Mouse (Mus musculus): ENCODE measurements at regions not wholly inside any gene's neighbourhood (a gene's known extent, or its start where the extent isn't known, plus 50 kb on each side); places are given as distances from the start of the nearest gene placed in this dataset.

- Histone ChIP-seq H3K27ac (no peak overlapping the region), H3K9ac (no peak overlapping the region), H3K4me2 (replicated peaks) (0 out of 2 replicates have a peak overlapping the region, but pooled peaks have one; percentile 12), H3K9me3 (no peaks in the 10 kb centered on the region), H3K4me1 (peaks cover 32% of the 10 kb centered on the region), H3K4me3 (no peak overlapping the region), H3K27me3 (peaks cover 73% of the 10 kb centered on the region), H3K36me3 (no peaks in the 10 kb centered on the region)
- ATAC-seq (ENCODE audit: low FRiP score, low read depth), result no peak
- 5% methylated on average over 13 of the region's 13 CpGs for WGBS
Measured at GRCm38 (mm10) chr5:33505786-33506185, 72.0 kb upstream of the Nkx1-1 start.

DNA sequence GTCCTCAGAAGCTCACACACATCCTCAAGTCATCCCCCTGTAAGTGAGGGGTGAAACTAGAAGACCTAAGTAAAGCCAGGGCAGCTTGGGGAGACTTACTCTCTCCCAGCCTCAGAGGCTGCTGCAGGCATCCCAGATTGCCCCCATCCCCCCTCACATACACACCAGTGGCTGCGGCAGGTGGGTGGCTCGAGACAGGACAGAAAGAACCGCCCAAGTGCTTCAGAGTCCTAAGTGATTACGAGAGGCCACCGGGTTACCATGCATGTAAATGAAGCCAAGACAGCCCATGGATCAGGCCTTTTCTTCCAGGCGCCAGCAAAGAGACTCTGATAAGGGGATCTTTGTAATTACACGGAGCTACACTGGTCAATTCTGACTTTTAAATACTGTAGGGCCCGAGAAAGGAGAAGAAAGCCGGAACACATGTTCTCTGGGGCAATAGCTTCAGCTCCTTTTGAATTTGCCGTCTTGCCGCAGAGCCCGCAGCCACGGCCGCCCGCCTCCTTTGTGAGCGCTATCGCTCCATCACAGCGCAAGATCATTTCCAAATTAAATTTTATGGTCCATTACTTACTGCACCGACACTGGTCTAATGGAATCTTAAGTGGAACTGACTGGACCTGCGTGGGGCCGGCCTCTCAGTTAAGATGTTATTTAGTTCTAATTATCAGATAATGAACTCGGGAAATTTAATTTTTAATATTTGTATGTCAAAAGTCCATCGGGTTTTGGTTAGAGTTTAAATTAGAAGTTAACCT is 68.1 kb upstream of the Nkx1-1 start:
- no peaks in the 10 kb centered on the region for H3K9me3 ChIP-seq
- ATAC-seq (ENCODE audit: low FRiP score, low read depth), result no peak
- H3K4me2 ChIP-seq (replicated peaks), result peak overlapping the region; percentile 15; the same call in 1 of the 2 replicates
- H3K27me3 ChIP-seq, result peaks cover 85% of the 10 kb centered on the region
- no peak overlapping the region for H3K4me3 ChIP-seq
- no peak overlapping the region for H3K9ac ChIP-seq
- H3K27ac ChIP-seq, result no peak overlapping the region
- no peaks in the 10 kb centered on the region for H3K36me3 ChIP-seq
- 27% methylated on average over 23 of the region's 23 CpGs for WGBS
- peaks cover 32% of the 10 kb centered on the region for H3K4me1 ChIP-seq

- no peak for ATAC-seq (ENCODE audit: low FRiP score, low read depth)
- WGBS, result 56% methylated on average over 7 of the region's 7 CpGs
- H3K4me3 ChIP-seq, result no peak overlapping the region
- no peaks in the 10 kb centered on the region for H3K9me3 ChIP-seq
- no peaks in the 10 kb centered on the region for H3K36me3 ChIP-seq
- no peak overlapping the region for H3K9ac ChIP-seq
- H3K4me2 ChIP-seq (replicated peaks), result no peak overlapping the region
- H3K27ac ChIP-seq, result no peak overlapping the region
- peaks cover 83% of the 10 kb centered on the region for H3K27me3 ChIP-seq
- H3K4me1 ChIP-seq, result peaks cover 25% of the 10 kb centered on the region
Measured at GRCm38 (mm10) chr5:33501211-33501610, 67.4 kb upstream of the Nkx1-1 start.

GRCm38 (mm10) chr5:33495900-33496529 is 62.2 kb upstream of the Nkx1-1 start:
- Histone ChIP-seq H3K9ac (no peak overlapping the region), H3K4me2 (replicated peaks) (no peak overlapping the region), H3K27me3 (peaks cover 60% of the 10 kb centered on the region), H3K4me1 (peaks cover 6% of the 10 kb centered on the region; the same call in 1 of the 2 replicates), H3K9me3 (no peaks in the 10 kb centered on the region), H3K4me3 (no peak overlapping the region), H3K36me3 (no peaks in the 10 kb centered on the region), H3K27ac (no peak overlapping the region)
- ATAC-seq (ENCODE audit: low FRiP score, low read depth), result 0 out of 2 replicates have a peak, but pooled peaks have one; percentile 64
- WGBS, result 13% methylated on average over 6 of the region's 6 CpGs

DNA sequence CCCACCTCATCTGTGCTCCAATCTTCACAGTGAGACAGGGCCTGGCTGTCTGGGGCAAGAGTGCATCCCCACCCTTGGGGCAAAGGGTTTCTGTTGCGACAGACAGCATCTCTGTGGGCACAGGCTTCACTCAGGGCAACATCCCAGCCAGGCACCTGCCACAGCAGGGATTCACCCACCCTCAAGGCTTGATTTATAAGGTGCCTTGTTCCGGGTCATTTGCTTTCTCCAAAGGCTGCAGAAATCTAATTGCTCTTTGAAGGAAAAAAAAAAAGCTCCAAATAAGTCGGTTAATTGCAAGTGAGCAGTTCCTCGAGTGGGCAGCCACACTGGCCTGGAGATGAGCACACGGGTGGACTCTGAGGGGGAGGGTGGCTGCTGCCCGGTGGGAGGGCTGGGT is 61.5 kb upstream of the Nkx1-1 start:
- H3K27me3 ChIP-seq, result peaks cover 57% of the 10 kb centered on the region
- H3K9ac ChIP-seq, result no peak overlapping the region
- peaks cover 6% of the 10 kb centered on the region; the same call in 1 of the 2 replicates for H3K4me1 ChIP-seq
- no peak overlapping the region for H3K4me3 ChIP-seq
- H3K4me2 ChIP-seq (replicated peaks), result no peak overlapping the region
- WGBS, result 17% methylated on average over 6 of the region's 6 CpGs
- ATAC-seq (ENCODE audit: low FRiP score, low read depth), result no peak
- H3K9me3 ChIP-seq, result no peaks in the 10 kb centered on the region
- no peak overlapping the region for H3K27ac ChIP-seq
- no peaks in the 10 kb centered on the region for H3K36me3 ChIP-seq

DNA sequence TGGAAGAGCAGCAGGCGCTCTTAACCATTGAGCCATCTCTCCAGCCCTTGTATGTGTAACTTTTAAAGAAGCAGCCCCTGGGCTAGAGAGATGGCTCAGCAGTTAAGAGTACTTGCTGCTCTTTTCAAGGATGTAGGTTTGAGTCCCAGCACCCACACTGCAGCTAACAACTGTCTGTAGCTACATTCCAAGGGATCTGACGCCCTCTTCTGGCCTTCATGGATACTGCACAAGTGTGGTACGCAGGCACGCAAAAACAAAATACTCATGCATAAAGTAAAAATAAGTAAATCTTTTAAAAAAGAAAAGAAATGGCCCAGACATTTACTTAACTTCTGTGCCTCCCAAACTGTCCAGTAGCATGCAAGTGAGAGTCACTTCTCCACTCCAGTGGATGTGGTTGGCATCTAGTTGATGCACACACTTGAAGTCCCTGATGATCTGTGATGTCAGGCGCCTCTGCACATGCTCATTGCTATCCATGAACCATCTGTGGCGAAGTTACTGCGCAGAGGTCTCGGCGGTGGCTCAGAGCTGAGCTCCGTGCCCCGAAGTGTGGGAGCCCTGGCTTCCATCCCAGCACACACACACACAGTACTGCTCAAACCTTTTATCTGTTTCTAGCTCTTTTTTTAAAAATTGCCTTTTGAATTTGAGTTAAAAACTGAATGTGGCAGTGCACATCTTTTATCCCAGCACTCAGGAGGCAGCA is 59.0 kb upstream of the Nkx1-1 start:
- Histone ChIP-seq H3K9me3 (no peaks in the 10 kb centered on the region), H3K4me3 (no peak overlapping the region), H3K27ac (no peak overlapping the region), H3K27me3 (peaks cover 48% of the 10 kb centered on the region), H3K36me3 (no peaks in the 10 kb centered on the region), H3K4me2 (replicated peaks) (no peak overlapping the region), H3K4me1 (peaks cover 11% of the 10 kb centered on the region), H3K9ac (no peak overlapping the region)
- no peak for ATAC-seq (ENCODE audit: low FRiP score, low read depth)
- WGBS, result 88% methylated on average over 11 of the region's 11 CpGs

- no peaks in the 10 kb centered on the region for H3K36me3 ChIP-seq
- H3K27me3 ChIP-seq, result peaks cover 36% of the 10 kb centered on the region
- 71% methylated on average over 6 of the region's 6 CpGs for WGBS
- H3K9me3 ChIP-seq, result no peaks in the 10 kb centered on the region
- H3K27ac ChIP-seq, result no peak overlapping the region
- H3K4me1 ChIP-seq, result peaks cover 5% of the 10 kb centered on the region
- no peak overlapping the region for H3K4me3 ChIP-seq
- ATAC-seq (ENCODE audit: low FRiP score, low read depth), result no peak
- no peak overlapping the region for H3K9ac ChIP-seq
- H3K4me2 ChIP-seq (replicated peaks), result no peak overlapping the region
Measured at GRCm38 (mm10) chr5:33489286-33489685, 55.5 kb upstream of the Nkx1-1 start.

GRCm38 (mm10) chr5:33488152-33488561 is 54.4 kb upstream of the Nkx1-1 start:
- no peak overlapping the region for H3K4me3 ChIP-seq
- no peak overlapping the region for H3K27ac ChIP-seq
- no peak for ATAC-seq (ENCODE audit: low FRiP score, low read depth)
- no peaks in the 10 kb centered on the region for H3K9me3 ChIP-seq
- H3K27me3 ChIP-seq, result peaks cover 36% of the 10 kb centered on the region
- H3K9ac ChIP-seq, result peak overlapping the region; percentile 20; the same call in 1 of the 2 replicates
- no peaks in the 10 kb centered on the region for H3K36me3 ChIP-seq
- 3% methylated on average over 9 of the region's 9 CpGs for WGBS
- no peak overlapping the region for H3K4me2 ChIP-seq (replicated peaks)
- peaks cover 5% of the 10 kb centered on the region for H3K4me1 ChIP-seq

GRCm38 (mm10) chr5:33485765-33486164 is 52.0 kb upstream of the Nkx1-1 start:
- peaks cover 58% of the 10 kb centered on the region for H3K27me3 ChIP-seq
- H3K36me3 ChIP-seq, result no peaks in the 10 kb centered on the region
- H3K4me2 ChIP-seq (replicated peaks), result no peak overlapping the region
- peaks cover 5% of the 10 kb centered on the region for H3K4me1 ChIP-seq
- no peak overlapping the region for H3K27ac ChIP-seq
- no peak for ATAC-seq (ENCODE audit: low FRiP score, low read depth)
- H3K4me3 ChIP-seq, result no peak overlapping the region
- H3K9ac ChIP-seq, result no peak overlapping the region
- H3K9me3 ChIP-seq, result no peaks in the 10 kb centered on the region
- WGBS, result 36% methylated on average over 15 of the region's 15 CpGs
